Mouse (Mus musculus): ENCODE measurements around the gene Ube2s.
A peak's percentile ranks its signal among the peaks of the same experiment; 100 is the strongest.
"Not testable (repeated sequence)": the region's sequence is repeated elsewhere in the genome, so short reads cannot be mapped to it uniquely, and the experiment has no call there.

Gene Ube2s

DNA sequence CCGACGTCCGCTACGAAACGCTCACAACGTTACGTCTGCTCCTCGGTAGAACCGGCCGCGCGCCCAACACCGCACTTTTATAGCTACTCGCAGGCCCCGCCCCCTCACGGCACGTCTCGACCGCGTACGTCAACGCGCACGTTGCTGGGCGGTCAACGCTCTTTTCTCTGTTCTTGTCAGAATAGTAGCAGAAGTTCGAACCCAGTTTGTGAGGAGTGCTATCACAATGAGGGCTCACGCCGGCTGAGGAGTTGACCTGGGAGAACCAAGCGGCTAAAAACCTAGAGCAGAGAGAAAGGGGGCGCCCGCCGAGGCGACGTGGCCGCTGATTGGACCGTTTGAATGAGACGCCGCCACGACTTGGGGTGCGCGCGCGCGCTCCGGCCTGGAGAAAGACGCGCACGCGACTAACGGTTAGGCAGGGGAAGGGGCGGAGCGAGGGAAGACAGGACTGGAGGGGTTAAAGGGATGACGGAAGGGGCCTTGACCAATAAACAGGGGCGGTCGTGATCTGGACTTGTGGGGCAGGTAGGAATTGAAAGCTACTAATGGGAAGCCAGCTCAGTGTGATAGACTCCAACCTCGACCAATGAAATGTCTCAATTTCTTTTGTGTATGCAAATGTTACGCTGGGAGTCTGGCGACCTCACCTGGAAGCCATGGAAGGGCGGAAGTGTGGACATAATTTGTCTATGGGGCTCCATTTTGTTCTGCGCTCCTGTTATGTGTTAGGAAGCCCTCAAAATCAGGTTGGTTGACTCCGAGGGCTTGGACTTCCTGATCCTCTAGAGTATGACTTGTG, at the start of gene Ube2s:
Gene Ube2s, minus strand, starts transcription at position 288 of the 802 bp plus-strand sequence.
- peak; percentile 98 for DNase-seq (ENCODE audit: low spot score)

DNA sequence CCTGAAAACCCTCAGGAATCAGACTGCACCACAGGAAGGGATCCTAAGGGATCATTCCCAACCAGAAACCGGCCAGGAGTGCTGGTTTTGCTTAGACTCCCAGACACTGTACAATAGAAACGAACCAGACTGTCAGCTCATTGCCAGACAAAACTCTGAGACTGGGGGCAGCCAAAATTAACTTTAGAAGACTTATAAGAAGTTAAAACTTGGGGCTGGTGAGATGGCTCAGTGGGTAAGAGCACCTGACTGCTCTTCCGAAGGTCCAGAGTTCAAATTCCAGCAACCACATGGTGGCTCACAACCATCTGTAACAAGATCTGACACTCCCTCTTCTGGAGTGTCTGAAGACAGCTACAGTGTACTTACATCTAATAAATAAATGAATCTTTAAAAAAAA, 48.5 kb upstream of the Ube2s start:
- not testable (repeated sequence) for DNase-seq (ENCODE audit: low spot score)

DNA sequence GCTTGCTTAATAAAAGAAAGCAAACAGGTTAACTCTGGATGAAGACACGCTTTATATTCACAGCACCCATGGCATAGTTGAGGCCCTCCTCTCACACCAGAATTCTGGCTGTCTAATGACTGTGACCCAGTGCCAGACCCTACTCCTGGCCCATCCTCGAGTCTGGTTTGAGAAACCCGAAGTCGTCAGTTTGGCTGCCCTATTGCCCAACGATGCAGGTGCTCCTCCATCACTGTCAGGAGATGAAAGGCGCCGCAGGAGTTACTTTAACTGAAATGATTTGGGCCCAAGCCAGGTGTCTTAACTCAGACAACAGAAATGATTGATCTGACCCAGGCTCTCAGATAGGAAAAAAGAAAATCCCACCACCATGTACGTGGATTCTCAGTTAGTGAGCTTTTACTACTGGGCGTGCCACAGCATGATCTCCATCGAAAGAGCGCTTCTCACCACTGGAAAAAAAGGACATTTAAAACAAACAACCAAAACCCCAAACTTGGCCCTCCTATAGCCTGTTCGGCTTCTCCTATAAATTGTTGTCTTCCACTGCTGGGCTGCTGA, 47.1 kb upstream of the Ube2s start:
- DNase-seq (ENCODE audit: low spot score): no peak

DNA sequence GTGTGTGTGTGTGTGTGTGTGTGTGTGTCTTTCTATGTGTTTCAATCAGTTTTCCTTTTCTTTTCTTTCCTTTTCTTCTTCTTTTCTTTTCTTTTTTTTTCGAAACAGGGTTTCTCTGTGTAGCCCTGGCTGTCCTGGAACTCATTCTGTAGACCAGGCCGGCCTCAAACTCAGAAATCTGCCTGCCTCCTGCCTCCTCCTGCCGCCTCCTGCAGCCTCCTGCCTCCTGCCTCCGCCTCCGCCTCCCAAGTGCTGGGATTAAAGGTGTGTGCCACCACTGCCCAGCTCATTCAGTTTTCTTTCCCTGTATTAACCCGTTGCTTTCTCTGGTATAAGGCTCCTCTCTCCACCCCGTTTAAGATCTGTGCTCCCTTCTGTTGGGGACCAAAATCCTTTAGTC, 44.9 kb upstream of the Ube2s start:
- DNase-seq (ENCODE audit: low spot score): no peak

DNA sequence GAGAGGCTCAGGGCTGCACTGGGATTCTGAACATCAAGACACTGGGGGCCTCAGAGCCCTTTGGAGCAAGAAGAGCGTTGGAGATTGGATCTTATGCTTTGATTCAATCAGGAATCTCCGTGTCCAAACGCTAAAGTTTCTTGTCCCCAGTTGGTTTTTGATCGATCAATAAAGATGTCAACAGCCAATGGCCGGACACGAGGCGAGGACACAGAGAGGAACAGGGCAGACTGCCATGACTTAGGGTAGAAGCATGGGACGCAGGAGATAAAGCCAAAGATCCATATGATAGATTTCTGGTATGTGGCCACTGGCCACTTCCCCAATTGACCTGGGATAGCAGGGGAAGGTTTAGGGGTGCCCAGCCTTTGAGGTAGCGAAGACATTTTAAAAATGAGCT, 44.1 kb upstream of the Ube2s start:
- DNase-seq (ENCODE audit: low spot score): no peak

DNA sequence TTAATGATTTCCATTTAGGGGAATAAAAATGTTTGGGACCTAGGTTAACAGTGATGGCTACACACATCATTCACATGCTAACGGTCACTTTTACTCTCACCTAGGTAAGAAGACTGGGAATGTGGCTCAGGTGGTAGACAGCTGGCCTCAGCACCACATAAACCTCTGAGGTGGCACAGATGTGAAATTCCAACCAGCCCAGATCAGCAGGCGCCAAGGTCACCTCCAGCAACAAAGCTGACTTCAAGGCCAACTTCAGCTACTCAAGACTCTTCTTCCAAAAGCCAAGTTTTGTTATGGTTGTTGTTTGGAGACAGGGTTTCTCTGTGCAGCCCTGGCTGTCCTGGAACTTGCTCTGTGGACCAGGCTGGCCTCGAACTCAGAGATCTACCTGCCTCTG, 41.2 kb upstream of the Ube2s start:
- DNase-seq (ENCODE audit: low spot score): no peak

DNA sequence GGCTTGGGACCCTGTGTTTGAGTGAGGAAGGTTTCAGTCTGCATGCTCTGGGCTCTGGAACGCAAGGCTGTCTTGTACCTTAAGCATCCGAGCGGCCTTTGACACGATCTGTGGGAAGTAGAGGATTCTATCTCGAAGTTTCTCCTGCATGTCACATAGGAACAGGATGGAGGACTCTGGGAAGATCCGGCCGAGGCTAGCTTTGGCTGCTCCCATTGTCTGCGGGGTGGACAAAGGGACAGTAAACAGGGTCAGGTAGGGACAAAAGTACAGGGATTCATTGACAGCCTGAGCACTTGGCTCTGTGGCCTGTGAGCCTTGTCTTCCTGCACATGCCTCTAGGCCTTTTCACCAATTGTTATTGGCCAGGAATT, 38.9 kb upstream of the Ube2s start:
- DNase-seq (ENCODE audit: low spot score): no peak

DNA sequence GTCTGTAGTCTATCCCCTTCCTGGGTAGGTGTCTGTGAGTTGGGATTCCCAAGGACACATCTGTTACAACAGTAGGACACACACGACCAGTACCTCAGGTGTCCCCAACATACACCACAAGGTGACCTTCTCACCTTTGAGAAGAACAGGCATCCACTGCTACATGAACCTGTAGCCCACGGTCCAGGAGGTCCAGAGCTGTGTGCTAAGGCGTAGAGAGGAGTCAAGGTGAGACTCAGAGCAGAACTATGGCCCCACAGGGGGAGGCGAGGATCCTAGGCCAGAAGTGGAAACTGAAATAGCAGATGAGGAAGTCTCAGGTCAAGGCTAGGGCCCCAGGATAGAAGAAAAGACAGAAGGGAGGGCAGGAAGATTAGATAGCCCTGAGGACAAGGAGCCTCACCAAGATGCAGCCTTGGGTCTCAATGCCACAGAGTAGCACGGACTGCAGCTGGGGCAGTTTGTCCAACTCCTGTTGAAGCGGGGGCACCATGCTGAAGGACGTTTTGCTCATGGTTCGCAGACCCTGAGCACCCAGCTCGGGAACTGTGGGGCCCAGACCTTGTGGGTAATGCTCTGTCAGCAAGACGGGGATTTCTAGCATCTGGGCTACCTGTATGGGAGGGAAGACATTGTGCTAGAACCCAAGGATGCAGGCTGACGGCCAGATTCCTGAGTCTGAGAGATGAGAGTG, 38.4 kb upstream of the Ube2s start:
- no peak for DNase-seq (ENCODE audit: low spot score)

DNA sequence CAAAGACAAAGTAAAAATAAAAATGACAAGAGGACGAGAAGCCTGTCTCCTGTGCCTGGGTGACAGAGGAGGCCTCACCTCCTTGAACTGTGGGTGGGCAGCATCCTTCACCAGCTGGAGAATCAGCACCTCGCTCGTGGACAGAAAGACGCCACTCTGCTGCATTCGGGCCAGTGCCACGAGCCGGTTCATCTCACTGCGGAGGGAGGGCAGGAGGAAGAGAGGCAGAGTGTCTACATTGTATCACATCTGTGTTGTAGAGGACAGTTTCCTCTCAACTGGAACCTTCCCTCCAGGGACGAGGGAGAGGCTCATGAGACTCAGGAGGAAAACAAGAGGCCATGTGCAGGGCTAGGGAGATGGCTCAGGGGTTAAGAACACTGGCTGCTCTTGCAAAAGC, 37.0 kb upstream of the Ube2s start:
- DNase-seq (ENCODE audit: low spot score): no peak

DNA sequence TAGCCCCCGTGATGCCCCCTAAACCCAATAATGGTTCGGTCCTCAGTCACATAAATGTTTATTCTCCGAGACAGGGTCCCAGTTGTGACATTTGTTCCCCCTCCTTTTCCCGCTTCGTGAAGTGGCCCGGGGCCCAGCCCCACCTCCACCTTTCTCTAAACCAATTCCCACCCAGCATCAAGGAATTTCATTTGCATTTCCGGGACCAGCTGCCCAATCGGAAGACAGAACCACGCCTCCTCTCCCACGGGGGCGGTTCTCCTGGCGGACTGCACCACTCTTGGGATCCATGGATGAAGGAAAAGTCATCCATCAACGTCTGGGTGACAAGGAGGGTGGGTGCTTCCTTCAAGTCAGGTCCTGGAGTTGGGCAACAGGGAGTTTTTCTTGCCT, 32.5 kb upstream of the Ube2s start:
- DNase-seq (ENCODE audit: low spot score): peak; percentile 91

DNA sequence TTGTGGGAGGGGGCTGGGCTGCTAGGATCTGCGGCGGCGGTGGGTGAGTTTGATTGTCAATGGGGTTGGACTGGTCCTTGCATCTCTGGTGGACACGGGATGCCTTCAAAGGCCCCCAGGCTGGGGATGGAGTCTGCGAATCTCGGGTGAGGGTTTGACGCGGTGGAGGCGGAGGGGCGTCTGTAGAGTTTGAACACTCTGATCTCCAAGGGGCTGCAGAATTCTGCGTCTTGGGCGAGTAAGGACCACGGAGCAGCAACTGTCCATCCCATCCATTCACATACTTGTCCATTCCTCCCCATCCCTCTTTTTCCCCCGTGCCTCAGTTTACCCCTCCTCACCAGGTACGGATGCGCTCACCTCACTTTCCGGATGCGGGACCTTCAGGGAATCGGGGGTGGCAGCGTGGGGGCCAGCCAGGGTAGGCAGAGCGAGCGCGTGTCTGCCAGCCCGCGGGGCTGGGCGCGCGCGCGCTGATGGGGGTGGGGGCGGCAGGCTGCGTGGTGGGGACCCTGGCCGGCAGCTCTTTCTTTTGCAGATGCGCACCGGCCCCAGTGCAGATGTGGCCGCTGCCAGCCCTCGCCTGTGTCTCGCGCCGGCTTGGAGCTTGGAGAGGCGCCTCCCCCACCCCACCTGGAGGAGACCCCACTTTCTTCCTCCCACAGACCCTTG, 32.0 kb upstream of the Ube2s start, which contains the start of gene Shisa7:
Gene Shisa7, minus strand, starts transcription at position 452 of the 672 bp plus-strand sequence.
- no peak for DNase-seq (ENCODE audit: low spot score)

DNA sequence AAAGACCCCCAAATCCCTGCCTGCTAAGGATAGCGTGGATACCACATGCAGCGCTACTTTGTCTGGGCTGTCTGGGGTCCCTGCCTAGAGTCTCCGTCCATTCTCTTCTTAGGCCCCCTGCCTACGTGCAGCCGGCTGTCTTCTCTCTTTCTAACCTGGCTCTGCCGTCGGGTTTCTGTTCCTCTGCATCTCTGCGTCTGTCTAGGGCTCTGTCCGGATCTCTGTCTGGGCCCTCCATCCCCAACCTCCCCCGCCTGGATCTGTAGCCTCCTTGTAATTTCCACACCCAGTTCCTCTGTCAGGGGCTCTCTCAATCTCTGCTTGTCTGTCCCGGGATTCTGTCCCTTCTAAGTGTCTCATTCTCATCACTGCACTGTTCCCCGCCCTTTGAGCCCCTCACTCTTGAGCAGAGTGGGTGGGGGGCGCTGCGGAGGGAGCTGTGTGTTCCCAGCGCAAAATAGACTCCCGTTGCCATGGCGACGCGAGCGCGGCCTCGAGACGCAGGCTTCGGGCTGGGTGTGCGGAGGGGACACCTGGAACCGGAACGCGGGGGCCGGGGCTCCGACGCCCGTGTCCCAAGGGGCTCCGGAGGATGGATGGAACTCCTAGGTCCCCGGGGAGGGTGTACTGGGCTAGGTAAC, 31.3 kb upstream of the Ube2s start:
- peak; percentile 85 for DNase-seq (ENCODE audit: low spot score)

DNA sequence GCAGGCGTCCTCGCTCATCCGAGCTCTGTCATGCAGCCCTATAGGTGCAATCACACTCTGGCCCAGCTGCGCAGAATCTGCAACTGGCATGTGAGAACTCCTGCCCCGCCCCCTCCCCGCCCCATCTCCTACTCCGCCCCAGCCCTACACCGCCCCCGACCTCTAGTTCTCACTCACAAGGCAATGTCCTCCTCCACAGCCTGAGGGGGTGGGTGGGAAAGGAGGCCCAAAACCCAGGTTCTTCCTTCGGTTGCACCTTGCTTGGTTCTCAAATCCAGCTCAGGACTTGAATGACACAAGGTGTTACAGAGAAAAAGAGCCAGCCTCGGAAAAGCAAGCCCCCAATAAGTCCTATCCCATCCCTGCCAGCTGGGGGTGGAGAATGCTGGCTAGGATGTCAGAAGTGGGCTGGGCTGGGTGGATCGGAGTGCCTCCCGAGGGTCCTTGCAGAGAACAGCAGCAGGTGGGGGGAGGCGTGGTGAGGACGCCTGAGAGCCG, 30.3 kb upstream of the Ube2s start:
- DNase-seq (ENCODE audit: low spot score): peak; percentile 60

DNA sequence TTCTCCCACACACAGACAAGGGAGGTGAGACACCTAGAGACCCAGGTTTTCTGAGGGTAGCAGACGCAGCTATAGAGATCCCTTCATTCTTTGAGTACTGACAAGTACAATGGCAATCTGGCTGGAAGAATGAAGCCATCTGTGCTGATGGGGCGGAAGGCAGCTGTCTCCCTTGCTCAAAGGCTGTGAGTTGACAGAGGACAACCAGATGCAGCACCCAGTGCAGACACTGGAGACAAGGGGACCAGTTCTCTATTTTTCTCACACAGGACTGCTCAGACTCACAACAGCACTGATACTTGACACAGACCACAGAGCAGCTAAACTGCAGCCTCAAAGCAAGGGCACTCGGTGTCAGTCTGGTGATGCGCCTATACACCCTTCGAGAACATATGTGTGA, 29.7 kb upstream of the Ube2s start:
- peak; percentile 67 for DNase-seq (ENCODE audit: low spot score)

DNA sequence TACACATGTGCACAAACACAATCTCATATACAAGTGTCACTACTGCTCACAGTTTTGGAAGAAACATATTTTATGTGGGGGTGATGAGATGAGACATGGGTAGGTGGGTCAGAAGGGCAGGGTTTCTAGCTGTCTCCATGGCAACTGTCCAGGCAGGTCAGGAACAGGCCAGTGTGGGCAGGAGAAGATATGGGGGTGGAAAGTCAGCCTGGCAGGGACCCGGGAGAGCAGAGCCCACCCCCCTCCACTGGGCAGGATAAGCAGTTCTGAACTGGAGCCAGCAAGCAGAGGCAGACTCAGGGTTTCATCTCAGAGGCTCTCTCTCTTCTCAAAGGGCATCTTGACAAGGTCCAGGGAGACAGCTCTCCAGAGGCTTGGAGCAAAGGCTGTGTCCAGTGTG, 25.2 kb upstream of the Ube2s start:
- no peak for DNase-seq (ENCODE audit: low spot score)

DNA sequence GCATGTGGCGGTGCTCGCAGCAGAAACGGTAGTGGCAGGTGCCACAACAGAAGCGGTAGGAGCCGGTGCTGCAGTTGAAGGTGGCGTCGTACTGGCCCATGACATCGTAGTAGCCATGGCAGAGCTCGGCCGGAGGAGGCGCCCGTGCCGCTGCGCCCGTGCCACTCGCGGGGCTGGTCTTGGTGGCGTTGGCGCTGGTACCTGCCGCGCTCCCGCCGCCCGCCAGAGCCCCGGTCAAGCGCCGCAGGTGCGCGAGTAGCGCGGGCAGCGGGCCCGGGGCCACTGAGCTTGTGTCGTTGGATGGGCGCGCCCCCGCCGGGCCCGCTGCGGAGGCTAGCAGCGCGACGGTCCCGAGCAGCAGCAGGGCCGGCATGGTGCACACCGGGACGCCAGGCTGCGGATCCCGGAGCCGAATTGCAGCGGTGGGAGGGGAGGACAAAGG, 24.0 kb upstream of the Ube2s start:
- DNase-seq (ENCODE audit: low spot score): peak; percentile 40

DNA sequence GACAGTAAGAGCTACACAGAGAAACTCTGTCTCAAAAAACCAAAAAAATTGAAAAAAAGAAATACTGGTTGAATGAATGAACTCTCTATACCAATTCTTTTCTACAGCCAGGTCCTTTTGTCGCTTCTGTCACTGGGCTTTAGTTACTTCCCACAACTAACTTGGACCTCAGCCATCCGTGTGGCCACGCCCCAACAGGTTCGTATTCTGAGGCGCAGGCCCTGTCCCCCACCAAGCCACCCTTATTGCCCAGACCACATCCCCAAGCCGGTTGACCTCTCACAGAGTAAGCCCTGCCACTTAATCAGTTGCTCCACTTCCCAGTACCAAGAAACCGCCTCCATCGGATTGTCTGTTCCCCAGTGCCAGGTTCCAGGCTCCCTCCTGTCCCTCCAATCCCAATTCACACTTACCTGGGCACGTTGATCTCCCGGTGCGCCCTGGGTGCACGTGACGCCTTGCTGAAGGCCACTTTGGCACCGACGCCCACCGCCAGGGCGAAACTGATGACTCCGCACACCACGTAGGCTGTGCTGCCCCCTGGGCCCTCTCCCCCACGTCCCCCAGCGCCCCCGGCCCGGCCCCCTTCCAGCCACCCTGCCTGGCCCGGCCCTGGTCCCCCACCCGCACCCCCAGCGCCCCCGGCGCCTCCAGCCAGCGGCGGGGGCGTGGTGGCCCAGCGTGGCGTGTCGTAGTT, 23.4 kb upstream of the Ube2s start:
- peak; percentile 32 for DNase-seq (ENCODE audit: low spot score)

DNA sequence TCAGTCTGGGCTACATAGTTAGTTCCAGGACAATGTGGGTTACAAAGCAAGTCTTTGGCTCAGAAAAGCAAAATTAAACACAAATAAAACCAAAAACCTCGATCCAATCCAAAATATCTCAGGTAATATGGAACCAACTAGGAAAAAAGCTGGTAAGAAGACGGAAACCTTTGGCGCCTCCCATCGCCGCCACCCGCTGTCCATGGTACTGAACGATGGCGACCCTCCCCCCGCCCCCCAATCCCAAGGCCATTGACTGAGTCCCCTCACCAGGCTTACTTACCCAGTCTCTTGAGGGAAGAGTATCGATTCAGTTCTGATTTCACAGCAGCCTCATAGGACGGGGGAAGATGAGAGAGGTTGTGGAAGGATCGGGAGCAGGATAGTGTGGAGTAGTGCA, 18.1 kb upstream of the Ube2s start:
- DNase-seq (ENCODE audit: low spot score): no peak

DNA sequence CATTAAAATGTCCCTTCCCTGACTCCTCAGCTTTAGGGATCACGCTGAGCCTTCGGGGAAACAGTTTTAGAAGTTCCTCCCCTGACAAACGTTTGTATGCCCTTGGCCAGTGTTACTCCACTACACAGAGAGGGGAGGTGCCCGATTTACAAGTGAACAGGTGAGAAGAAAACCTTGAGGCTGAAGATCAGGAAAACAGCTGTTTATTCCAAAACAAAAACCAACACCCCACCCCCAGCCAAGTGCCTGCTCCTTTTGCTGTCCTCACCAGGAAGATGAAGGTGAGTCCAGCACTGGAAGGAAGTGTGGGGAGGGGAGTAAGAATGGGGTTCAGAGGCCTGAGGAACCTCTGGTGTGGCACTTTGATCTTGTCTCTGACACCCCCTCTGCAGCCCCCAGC, 13.0 kb upstream of the Ube2s start:
- no peak for DNase-seq (ENCODE audit: low spot score)

DNA sequence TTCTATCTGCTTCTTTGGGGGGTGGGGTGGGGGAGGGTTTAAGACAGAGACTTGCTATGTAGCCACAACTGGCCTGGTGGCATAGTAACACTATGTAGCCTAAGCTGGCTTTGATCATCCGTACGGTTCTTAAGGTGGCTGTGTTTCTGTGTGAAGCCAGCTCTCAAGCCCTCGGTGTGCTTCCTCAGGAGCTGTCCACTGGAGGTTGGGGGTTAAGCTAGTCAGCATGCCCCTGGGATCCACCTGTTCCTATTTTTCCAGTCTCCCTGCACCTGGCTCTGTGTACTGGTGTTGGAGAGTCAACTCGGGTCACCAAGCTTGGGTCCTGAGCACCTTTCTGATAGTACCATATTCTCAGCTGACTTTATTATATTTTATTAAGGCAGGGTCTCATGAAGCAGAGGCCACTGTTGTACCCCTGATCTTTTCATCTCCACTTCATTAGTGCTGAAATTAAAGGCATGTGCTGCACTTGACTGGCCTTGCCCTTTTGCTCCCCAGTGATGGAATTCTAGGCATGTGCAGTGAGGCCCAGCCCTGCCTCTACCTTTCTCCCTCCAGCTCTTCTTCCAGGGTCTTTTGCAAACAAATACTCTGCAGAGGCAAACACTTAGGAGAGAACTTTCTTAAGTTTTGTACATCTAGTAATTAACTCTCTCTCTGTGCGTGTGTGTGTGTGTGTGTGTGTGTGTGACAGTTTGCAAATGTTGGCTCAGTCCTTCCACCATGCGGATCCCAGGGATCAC, 9.9 kb upstream of the Ube2s start:
- no peak for DNase-seq (ENCODE audit: low spot score)

DNA sequence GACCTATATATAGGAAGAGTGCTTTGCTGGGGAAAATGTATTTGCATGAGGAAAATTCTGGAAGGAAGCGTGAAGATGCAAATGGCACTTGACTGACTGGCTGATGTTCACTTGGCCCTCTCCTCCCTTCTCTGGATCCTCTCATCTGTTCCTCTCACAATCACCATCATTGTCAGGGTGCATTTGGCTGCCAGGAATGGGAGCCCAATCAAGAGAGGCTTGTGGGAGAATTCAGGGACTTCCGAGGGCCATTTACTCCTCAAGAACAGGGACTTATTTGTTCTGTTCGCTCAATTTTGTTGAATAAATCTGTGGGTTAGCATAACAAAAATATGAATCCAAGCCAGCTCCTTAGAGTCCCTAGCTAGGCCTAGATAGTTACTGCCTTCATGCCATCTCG, 9.3 kb upstream of the Ube2s start:
- peak; percentile 43 for DNase-seq (ENCODE audit: low spot score)

Data from layer of hippocampus, adult 11-12 months (tissue).